Mouse (Mus musculus): ENCODE data around the gene Mcoln2. TPM values are rescaled to one million over a fixed set of nuclear protein-coding genes. Genes with fewer than 3 reads are reported as not detected.

Mcoln2 gene
- polyA plus RNA-seq, 1 experiment from 2014 or later: 0.51 TPM

DNA sequence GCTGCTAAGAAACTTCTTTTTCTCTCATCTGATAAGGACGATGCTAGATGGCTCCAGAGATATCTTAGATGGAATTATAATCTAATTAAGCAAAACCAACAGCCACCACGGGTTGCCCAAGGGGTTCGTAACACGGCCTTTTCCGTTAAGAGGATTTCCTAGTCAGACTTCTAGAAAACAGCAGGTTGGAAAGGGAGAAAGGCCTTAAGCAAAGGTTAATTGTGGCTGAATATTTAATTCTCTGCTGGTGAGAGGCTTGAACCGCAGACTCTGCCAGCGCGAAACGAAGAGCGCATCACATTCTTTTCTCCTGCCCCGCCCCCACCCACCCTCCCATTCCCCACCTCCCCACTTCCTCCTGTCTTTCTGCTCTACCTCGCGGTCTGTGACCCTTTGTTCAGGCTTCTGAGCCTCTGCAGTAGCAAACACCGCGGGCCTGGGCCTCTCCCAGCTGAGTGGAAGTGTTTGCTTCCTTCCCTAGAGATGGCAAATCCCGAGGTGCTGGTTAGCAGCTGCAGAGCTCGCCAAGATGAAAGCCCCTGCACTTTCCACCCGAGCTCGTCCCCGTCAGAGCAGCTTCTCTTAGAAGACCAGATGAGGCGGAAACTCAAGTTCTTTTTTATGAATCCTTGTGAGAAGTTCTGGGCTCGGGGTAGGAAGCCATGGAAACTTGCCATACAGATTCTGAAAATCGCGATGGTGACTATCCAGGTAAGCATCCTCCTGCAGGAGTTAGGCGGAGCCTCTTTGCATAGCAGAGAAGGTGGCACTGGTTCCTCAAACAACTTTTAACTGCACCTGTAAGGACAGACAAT lies 28.1 kb upstream of the Mcoln2 start:
- WGBS: 7% methylated on average over 25 of the region's 25 CpGs
- Histone ChIP-seq H3K27me3 (peaks cover 29% of the 10 kb centered on the region), H3K4me1 (peaks cover 23% of the 10 kb centered on the region), H3K36me3 (no peaks in the 10 kb centered on the region), H3K4me3 (peak overlapping the region; percentile 27), H3K4me2 (peak overlapping the region; percentile 53), H3K9ac (peak overlapping the region; percentile 61), H3K27ac (0 out of 2 replicates have a peak overlapping the region, but pooled peaks have one; percentile 22), H3K9me3 (no peaks in the 10 kb centered on the region)
- ATAC-seq (ENCODE audit: insufficient number of reproducible peaks, insufficient read depth, low FRiP score, low TSS enrichment, low read depth): no peak

DNA sequence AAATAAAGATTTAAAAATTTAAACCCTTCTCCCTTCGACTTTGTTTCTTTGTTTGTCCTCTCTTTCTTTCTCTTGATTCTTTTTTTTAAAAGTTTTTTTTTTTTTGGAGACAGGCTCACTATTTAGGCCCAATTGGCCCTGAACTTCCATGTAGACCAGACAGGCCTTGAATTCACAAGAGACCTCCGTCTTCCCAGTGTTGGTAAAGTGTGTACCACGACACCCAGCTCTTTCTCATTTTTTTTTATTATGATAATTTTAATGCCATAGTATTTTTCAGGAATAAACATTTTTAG lies 27.6 kb upstream of the Mcoln2 start:
- Histone ChIP-seq H3K9me3 (no peaks in the 10 kb centered on the region), H3K27me3 (peaks cover 23% of the 10 kb centered on the region), H3K4me3 (no peak overlapping the region), H3K4me2 (peak overlapping the region; percentile 53), H3K27ac (no peak overlapping the region), H3K9ac (no peak overlapping the region), H3K36me3 (no peaks in the 10 kb centered on the region), H3K4me1 (peaks cover 22% of the 10 kb centered on the region)
- WGBS: 34% methylated on average over 3 of the region's 3 CpGs
- no peak for ATAC-seq (ENCODE audit: insufficient number of reproducible peaks, insufficient read depth, low FRiP score, low TSS enrichment, low read depth)

DNA sequence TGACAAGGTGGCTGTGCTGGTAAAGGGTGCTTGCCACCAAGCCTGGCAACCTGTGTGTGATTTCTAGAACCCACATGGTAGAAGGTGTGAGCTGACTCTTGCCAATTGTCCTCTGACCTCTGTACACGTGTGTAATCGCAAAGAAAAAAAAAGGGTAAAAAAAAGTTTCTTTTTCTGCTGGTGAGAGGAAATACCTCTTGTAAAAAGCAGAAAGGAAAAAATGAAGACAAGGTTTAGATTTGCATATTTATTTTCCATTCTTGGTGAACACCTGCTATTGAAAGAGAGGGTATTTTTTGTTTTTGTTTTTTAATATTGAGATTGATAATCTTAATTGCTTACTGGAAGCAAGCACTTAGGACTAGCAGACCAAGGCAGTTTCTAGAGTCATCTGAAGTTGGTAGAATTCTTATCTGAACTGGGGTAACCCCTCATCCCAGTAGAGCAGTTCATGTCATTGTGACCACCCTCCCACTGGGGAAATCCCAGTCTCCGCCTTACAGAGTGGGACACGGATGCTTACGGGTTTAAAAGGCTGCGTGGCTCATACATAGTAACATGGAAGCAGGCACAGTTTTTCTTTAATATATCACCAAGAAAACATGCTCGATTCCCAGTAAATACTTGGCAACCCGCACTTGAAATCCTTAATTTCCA lies 26.7 kb upstream of the Mcoln2 start:
- 81% methylated on average over 8 of the region's 8 CpGs for WGBS
- H3K4me3 ChIP-seq: no peak overlapping the region
- no peaks in the 10 kb centered on the region for H3K9me3 ChIP-seq
- peaks cover 16% of the 10 kb centered on the region for H3K4me1 ChIP-seq
- H3K27me3 ChIP-seq: peaks cover 15% of the 10 kb centered on the region
- H3K9ac ChIP-seq: no peak overlapping the region
- H3K4me2 ChIP-seq: no peak overlapping the region
- no peak overlapping the region for H3K27ac ChIP-seq
- no peak for ATAC-seq (ENCODE audit: insufficient number of reproducible peaks, insufficient read depth, low FRiP score, low TSS enrichment, low read depth)
- no peaks in the 10 kb centered on the region for H3K36me3 ChIP-seq

DNA sequence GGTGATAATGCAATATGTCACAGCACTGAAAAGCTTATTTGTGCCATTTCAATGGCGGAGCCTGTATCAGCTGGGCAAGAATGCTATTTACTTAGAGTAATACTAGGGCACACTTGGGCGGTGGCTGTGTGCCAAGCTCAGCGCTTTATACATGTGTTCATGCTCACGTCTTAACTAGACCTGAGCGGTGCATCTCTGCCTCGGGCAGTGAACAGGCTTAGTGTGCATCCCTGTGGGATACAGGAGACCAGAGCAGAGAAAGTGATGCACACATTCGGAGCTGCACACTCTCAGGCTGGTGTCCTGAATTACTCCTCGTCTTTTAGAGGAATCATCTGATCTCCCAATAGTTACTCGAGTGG lies 26.2 kb upstream of the Mcoln2 start:
- Histone ChIP-seq H3K4me2 (no peak overlapping the region), H3K9me3 (no peaks in the 10 kb centered on the region), H3K9ac (no peak overlapping the region), H3K27me3 (peaks cover 10% of the 10 kb centered on the region), H3K36me3 (no peaks in the 10 kb centered on the region), H3K27ac (no peak overlapping the region), H3K4me3 (no peak overlapping the region), H3K4me1 (peaks cover 16% of the 10 kb centered on the region)
- ATAC-seq (ENCODE audit: insufficient number of reproducible peaks, insufficient read depth, low FRiP score, low TSS enrichment, low read depth): no peak
- WGBS: 58% methylated on average over 9 of the region's 9 CpGs

DNA sequence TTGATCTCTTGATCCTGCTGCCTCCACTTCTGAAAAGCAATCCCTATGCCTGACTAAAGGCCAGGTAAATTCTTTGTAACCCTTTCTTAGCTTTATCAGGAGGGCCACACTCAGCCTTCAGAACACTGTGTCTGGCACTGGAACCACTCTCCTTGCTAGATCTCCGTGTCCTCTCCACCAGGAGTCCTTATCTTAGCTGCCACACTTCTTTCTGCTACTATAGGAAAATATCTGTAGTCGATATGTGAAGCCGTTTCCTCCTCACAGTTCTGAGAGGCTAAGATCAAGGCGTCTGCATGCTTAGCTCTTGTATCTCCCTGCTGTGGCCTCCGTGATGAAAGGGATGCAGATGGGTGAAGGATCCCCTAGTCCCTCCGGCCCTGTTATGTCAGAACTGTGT lies 22.4 kb upstream of the Mcoln2 start:
- H3K9me3 ChIP-seq: no peaks in the 10 kb centered on the region
- no peaks in the 10 kb centered on the region for H3K36me3 ChIP-seq
- no peak overlapping the region for H3K9ac ChIP-seq
- 69% methylated on average over 6 of the region's 6 CpGs for WGBS
- no peak overlapping the region for H3K4me2 ChIP-seq
- H3K4me3 ChIP-seq: no peak overlapping the region
- H3K4me1 ChIP-seq: peaks cover 7% of the 10 kb centered on the region
- H3K27me3 ChIP-seq: no peaks in the 10 kb centered on the region
- no peak for ATAC-seq (ENCODE audit: insufficient number of reproducible peaks, insufficient read depth, low FRiP score, low TSS enrichment, low read depth)
- H3K27ac ChIP-seq: no peak overlapping the region

DNA sequence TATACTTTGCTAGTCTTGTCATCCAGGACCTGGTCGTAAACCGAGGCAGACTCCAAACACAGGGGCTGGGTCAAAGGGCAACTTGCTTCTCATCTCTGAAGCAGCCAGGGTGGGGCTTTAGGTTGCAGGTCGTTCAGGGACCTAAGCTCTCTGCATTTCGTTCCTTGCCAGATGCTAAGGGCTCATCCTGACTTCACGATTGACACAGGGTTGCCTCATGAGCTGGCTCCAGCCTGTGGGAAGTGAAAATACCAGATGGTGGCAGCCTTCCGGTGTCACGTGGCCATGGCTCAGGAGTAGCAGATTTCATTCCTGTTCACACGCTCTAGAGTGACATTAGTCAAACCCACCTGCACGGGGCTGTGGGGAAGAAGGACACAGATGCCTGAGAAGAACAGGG lies 14.8 kb upstream of the Mcoln2 start:
- Histone ChIP-seq H3K4me1 (no peaks in the 10 kb centered on the region), H3K27ac (no peak overlapping the region), H3K4me2 (no peak overlapping the region), H3K4me3 (no peak overlapping the region), H3K27me3 (no peaks in the 10 kb centered on the region), H3K9me3 (no peaks in the 10 kb centered on the region), H3K9ac (no peak overlapping the region), H3K36me3 (no peaks in the 10 kb centered on the region)
- no peak for ATAC-seq (ENCODE audit: insufficient number of reproducible peaks, insufficient read depth, low FRiP score, low TSS enrichment, low read depth)
- 72% methylated on average over 9 of the region's 9 CpGs for WGBS

DNA sequence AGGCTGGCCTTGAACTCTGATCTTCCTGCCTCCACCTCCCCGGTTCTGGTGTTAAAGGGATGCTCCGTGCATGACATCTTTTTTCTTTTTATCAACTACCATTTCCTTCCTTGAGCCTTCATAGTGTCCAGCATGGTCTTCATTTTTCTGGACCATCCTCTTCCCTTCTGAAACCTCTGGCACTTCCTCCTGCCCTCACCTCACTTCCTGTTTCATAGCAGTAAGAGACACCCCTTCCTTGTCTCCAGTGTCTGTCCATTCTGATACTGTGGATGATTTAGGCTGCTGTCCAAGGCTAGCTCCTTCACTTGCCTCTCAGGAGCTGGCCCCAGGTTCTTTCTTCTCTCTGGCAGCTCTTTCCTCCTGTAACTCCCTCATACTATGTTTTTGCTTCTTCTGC lies 14.2 kb upstream of the Mcoln2 start:
- no peaks in the 10 kb centered on the region for H3K36me3 ChIP-seq
- H3K9me3 ChIP-seq: no peaks in the 10 kb centered on the region
- no peak overlapping the region for H3K9ac ChIP-seq
- H3K27me3 ChIP-seq: no peaks in the 10 kb centered on the region
- ATAC-seq (ENCODE audit: insufficient number of reproducible peaks, insufficient read depth, low FRiP score, low TSS enrichment, low read depth): no peak
- H3K27ac ChIP-seq: no peak overlapping the region
- 94% methylated on average over 2 of the region's 2 CpGs for WGBS
- no peak overlapping the region for H3K4me2 ChIP-seq
- H3K4me3 ChIP-seq: no peak overlapping the region
- no peaks in the 10 kb centered on the region for H3K4me1 ChIP-seq

DNA sequence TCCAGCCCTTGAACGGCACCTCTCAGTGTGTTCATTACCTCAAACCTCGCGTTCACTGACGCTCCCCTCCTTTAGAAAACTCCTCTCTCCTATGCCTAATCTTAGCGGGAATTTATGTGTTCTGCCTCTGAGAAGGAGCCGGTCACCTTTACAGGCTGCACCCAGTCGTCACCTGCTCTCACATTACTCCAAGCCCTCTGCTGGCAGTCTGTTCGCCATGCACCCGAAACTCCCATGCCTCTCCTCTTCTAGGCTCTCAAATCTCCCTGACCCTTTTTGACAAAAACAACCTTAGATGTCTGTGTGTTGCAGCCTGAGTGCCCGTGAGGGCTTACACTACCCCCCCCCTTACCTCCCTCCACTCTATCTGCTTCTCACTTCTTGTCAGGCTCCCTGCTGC lies 13.2 kb upstream of the Mcoln2 start:
- no peak for ATAC-seq (ENCODE audit: insufficient number of reproducible peaks, insufficient read depth, low FRiP score, low TSS enrichment, low read depth)
- no peaks in the 10 kb centered on the region for H3K9me3 ChIP-seq
- H3K27me3 ChIP-seq: no peaks in the 10 kb centered on the region
- no peak overlapping the region for H3K4me3 ChIP-seq
- 45% methylated on average over 10 of the region's 10 CpGs for WGBS
- no peak overlapping the region for H3K9ac ChIP-seq
- H3K36me3 ChIP-seq: no peaks in the 10 kb centered on the region
- no peak overlapping the region for H3K4me2 ChIP-seq
- no peak overlapping the region for H3K27ac ChIP-seq
- no peaks in the 10 kb centered on the region for H3K4me1 ChIP-seq

DNA sequence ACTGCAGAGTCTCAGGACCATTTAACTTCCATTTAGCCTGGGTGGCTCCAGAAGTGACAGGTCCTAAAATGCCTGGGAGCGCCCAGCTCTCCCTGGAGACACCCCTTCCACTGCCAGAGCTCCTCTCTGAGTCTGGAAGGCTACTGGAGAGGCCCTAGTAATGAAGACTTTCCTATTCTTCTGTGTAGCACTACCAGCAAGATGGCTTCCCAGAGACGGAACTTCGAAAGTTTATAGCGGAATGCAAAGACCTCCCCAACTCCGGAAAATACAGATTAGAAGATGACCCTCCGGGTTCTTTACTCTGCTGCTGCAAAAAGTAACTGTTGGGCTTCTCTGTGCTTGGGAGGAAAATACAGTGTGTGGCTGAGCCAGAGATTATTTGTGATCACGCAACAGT lies 9.4 kb upstream of the Mcoln2 start:
- Histone ChIP-seq H3K4me2 (no peak overlapping the region), H3K9ac (no peak overlapping the region), H3K4me3 (no peak overlapping the region), H3K9me3 (no peaks in the 10 kb centered on the region), H3K4me1 (no peaks in the 10 kb centered on the region), H3K36me3 (no peaks in the 10 kb centered on the region), H3K27ac (no peak overlapping the region), H3K27me3 (no peaks in the 10 kb centered on the region)
- ATAC-seq (ENCODE audit: insufficient number of reproducible peaks, insufficient read depth, low FRiP score, low TSS enrichment, low read depth): no peak
- WGBS: 92% methylated on average over 7 of the region's 7 CpGs

DNA sequence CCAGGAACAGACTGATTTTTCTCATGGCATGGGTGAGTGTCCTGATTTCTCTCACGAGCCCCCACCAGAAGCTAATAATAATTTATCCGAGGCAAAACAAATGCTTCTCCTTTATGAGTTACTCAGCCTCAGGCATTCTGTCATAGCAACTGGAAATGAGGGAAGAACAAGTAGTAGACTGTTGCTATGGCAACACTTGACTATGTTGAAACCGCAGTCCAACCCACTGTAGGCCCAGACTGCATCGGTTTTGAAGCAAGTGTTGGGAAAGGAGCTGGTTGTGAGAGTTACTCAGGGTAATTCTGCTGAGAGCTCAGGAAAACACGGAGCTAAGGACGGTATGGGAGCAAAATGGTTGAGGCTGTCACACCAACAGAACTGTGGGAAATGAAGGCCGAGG lies 7.1 kb upstream of the Mcoln2 start:
- 86% methylated on average over 7 of the region's 7 CpGs for WGBS
- Histone ChIP-seq H3K27me3 (peaks cover 12% of the 10 kb centered on the region), H3K9ac (no peak overlapping the region), H3K27ac (no peak overlapping the region), H3K36me3 (no peaks in the 10 kb centered on the region), H3K9me3 (no peaks in the 10 kb centered on the region), H3K4me1 (no peaks in the 10 kb centered on the region), H3K4me3 (no peak overlapping the region), H3K4me2 (no peak overlapping the region)
- no peak for ATAC-seq (ENCODE audit: insufficient number of reproducible peaks, insufficient read depth, low FRiP score, low TSS enrichment, low read depth)

DNA sequence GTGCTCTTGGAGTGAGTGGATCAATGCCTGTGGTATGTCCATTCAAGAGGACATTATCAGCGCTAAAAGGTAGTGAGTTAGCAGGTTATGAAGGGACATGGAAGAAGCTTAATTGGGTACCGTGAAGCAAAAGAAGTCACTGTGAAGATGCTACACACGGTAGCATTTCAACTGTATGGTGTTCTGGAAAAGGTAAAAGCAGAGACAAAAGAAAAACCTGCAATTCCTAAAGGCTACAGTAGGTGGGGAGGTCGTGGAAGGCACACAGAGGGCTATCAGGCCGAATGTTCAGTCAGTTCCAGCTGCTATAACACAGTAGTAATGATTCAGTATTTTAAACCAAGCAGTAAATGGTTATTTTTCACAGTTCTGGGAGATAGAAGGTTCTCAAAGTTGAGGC lies 4.1 kb upstream of the Mcoln2 start:
- Histone ChIP-seq H3K9ac (no peak overlapping the region), H3K4me1 (peaks cover 9% of the 10 kb centered on the region), H3K4me3 (no peak overlapping the region), H3K27ac (no peak overlapping the region), H3K9me3 (no peaks in the 10 kb centered on the region), H3K27me3 (peaks cover 38% of the 10 kb centered on the region), H3K36me3 (no peaks in the 10 kb centered on the region), H3K4me2 (no peak overlapping the region)
- WGBS: 54% methylated on average over 5 of the region's 5 CpGs
- ATAC-seq (ENCODE audit: insufficient number of reproducible peaks, insufficient read depth, low FRiP score, low TSS enrichment, low read depth): no peak

DNA sequence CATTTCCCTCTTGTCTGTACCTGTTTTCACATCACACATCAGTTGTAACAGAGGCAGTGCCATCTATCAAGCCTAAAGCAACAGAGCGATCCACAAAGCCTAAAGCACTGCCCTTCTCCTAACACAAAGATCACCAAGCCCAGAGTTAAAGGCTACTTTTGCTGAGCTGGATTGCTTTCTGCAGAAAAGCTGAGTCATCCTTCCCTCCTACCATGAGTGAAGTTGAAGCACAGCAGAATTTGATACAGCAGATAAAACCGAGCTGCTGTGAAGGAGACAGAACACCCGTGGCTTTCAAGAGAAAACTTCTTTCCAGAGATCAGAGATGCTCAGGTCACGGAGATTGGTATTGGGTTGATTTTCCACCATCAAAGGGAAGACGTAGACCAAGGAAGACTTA lies 3.5 kb upstream of the Mcoln2 start:
- H3K27me3 ChIP-seq: peaks cover 45% of the 10 kb centered on the region
- no peak overlapping the region for H3K27ac ChIP-seq
- no peak overlapping the region for H3K4me2 ChIP-seq
- whole genome bisulfite sequencing: 54% methylated on average over 5 of the region's 5 CpGs
- ATAC-seq (ENCODE audit: insufficient number of reproducible peaks, insufficient read depth, low FRiP score, low TSS enrichment, low read depth): no peak
- H3K4me1 ChIP-seq: peaks cover 13% of the 10 kb centered on the region
- no peaks in the 10 kb centered on the region for H3K9me3 ChIP-seq
- H3K4me3 ChIP-seq: no peak overlapping the region
- no peaks in the 10 kb centered on the region for H3K36me3 ChIP-seq
- H3K9ac ChIP-seq: no peak overlapping the region
